Mouse (Mus musculus) adrenal gland (tissue): ENCODE results near the gene Gm7942.
"Not testable (repeated sequence)": the region's sequence is repeated elsewhere in the genome, so short reads cannot be mapped to it uniquely, and the experiment has no call there.

Source experiments
- intact Hi-C: fragments of 180-260 bp; cut with DNase I; formaldehyde crosslinking; loops from one replicate; pipeline ENCODE4 v1.15.1; 2025
- long read RNA-seq, 2 experiments: library from polyadenylated mRNA; unstranded; transcript quantifications; one replicate each; pipeline ENCODE4 v2.0.0; 2020; ENCODE audit warnings: borderline replicate concordance in 1 of 2; ENCODE audit not compliant: insufficient replicate concordance in 1 of 2

Gm7942 gene
- long read RNA-seq, experiment 1: 0 reads
- long read RNA-seq, experiment 2: 0 reads

DNA sequence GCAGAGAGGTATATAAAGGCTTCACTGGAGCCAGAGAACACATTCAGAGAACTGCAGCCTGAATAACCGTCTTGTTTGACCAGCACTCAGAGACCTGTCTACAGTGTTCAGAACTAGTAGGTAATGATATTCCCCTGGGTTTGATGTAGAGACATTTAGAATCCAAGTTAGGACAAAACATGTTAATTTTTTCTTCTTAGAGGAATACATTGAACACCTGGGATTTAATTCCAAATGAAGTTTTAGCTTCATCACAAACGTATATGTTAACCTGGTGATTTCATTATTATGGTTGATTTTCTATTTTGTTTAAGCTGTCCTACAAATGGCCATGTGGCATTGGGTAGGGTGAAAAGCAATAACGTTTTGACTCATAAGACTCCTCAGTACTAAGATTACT, at the start of gene Gm7942:
Gene Gm7942, plus strand, starts transcription at position 301 of the 400 bp plus-strand sequence.
- intact Hi-C loops: not testable (repeated sequence)
